Mouse (Mus musculus): Measurements from ENCODE around the gene Mgat3.

Gene Mgat3

GRCm38 (mm10) chr15:80263610-80264575, 90.4 kb downstream of the Mgat3 start, which contains the start of gene Rps19bp1:
TSS of gene Rps19bp1 (minus strand) at chr15:80264315.
- DNase-seq = peak; percentile 87

All from right cerebral cortex, postnatal 4 days (tissue).